Mouse (Mus musculus): Measurements from ENCODE around the gene Gpr37l1.
"Not testable (repeated sequence)": the region's sequence is repeated elsewhere in the genome, so short reads cannot be mapped to it uniquely, and the experiment has no call there.

Gpr37l1 gene

GRCm38 (mm10) chr1:135167435-135167834, at the start of gene Gpr37l1:
Gene Gpr37l1 (minus strand): TSS chr1:135167681.
- no peak for DNase-seq (ENCODE audit: low spot score)

- DNase-seq (ENCODE audit: low spot score), result no peak
Observed at GRCm38 (mm10) chr1:135213772-135214640, 46.5 kb upstream of the Gpr37l1 start.

- no peak for DNase-seq (ENCODE audit: low spot score)
Observed at GRCm38 (mm10) chr1:135210421-135210820, 42.9 kb upstream of the Gpr37l1 start.

- DNase-seq (ENCODE audit: low spot score), result no peak
Observed at GRCm38 (mm10) chr1:135208716-135209115, 41.2 kb upstream of the Gpr37l1 start.

GRCm38 (mm10) chr1:135206586-135207339, 39.3 kb upstream of the Gpr37l1 start:
- no peak for DNase-seq (ENCODE audit: low spot score)

GRCm38 (mm10) chr1:135205257-135205656, 37.8 kb upstream of the Gpr37l1 start:
- DNase-seq (ENCODE audit: low spot score), result no peak

- no peak for DNase-seq (ENCODE audit: low spot score)
Observed at GRCm38 (mm10) chr1:135204196-135205126, 37.0 kb upstream of the Gpr37l1 start.

GRCm38 (mm10) chr1:135200400-135200799, 32.9 kb upstream of the Gpr37l1 start:
- no peak for DNase-seq (ENCODE audit: low spot score)

GRCm38 (mm10) chr1:135199014-135199819, 31.7 kb upstream of the Gpr37l1 start:
- DNase-seq (ENCODE audit: low spot score), result peak; percentile 76

GRCm38 (mm10) chr1:135198412-135198811, 30.9 kb upstream of the Gpr37l1 start:
- DNase-seq (ENCODE audit: low spot score), result no peak

GRCm38 (mm10) chr1:135195907-135196440, 28.5 kb upstream of the Gpr37l1 start:
- DNase-seq (ENCODE audit: low spot score), result peak; percentile 30

GRCm38 (mm10) chr1:135194335-135194734, 26.9 kb upstream of the Gpr37l1 start:
- DNase-seq (ENCODE audit: low spot score), result not testable (repeated sequence)

GRCm38 (mm10) chr1:135189186-135189585, 21.7 kb upstream of the Gpr37l1 start:
- no peak for DNase-seq (ENCODE audit: low spot score)

- DNase-seq (ENCODE audit: low spot score), result peak; percentile 44
Observed at GRCm38 (mm10) chr1:135188197-135188596, 20.7 kb upstream of the Gpr37l1 start.

- DNase-seq (ENCODE audit: low spot score), result not testable (repeated sequence)
Observed at GRCm38 (mm10) chr1:135187016-135187415, 19.5 kb upstream of the Gpr37l1 start.

GRCm38 (mm10) chr1:135186427-135186826, 18.9 kb upstream of the Gpr37l1 start:
- no peak for DNase-seq (ENCODE audit: low spot score)

GRCm38 (mm10) chr1:135185936-135186335, 18.5 kb upstream of the Gpr37l1 start:
- no peak for DNase-seq (ENCODE audit: low spot score)

GRCm38 (mm10) chr1:135183941-135184570, 16.6 kb upstream of the Gpr37l1 start:
- DNase-seq (ENCODE audit: low spot score), result no peak

- peak; percentile 77 for DNase-seq (ENCODE audit: low spot score)
Observed at GRCm38 (mm10) chr1:135183448-135183847, 16.0 kb upstream of the Gpr37l1 start.

- no peak for DNase-seq (ENCODE audit: low spot score)
Observed at GRCm38 (mm10) chr1:135182975-135183374, 15.5 kb upstream of the Gpr37l1 start.

All from urinary bladder, postnatal 14 days (tissue).